Mouse (Mus musculus) gastrocnemius, adult 2 months (tissue): ENCODE results near the gene Ankle1. TPM values are rescaled to one million over a fixed set of nuclear protein-coding genes. Genes with fewer than 3 reads are reported as not detected.
A peak's percentile ranks its signal among the peaks of the same experiment; 100 is the strongest.
"Not testable (repeated sequence)": the region's sequence is repeated elsewhere in the genome, so short reads cannot be mapped to it uniquely, and the experiment has no call there.

ENCODE experiments used
- DNase-seq: peaks from one replicate; pipeline ENCODE4 v3.0.0; 2022
- H3K27ac ChIP-seq: fragments of 200-600 bp; 2 replicates; pipeline ENCODE4 v1.8.1; 2022; ENCODE audit warnings: mild to moderate bottlenecking
- H3K4me3 ChIP-seq: fragments of 200-600 bp; 2 replicates; pipeline ENCODE4 v1.8.1; 2022; ENCODE audit warnings: mild to moderate bottlenecking, moderate library complexity
- CTCF ChIP-seq: fragments of 200-600 bp; IDR thresholded peaks from 2 replicates; pipeline ENCODE4 v1.8.1; 2022; ENCODE audit warnings: antibody characterized with exemption, mild to moderate bottlenecking, moderate library complexity
- intact Hi-C: fragments of 180-260 bp; cut with DNase I; formaldehyde crosslinking; loops from one replicate; pipeline ENCODE4 v1.15.1; 2025
- total RNA-seq, 2 experiments: library from RNA; stranded (reverse); gene quantifications; 2 replicates each; pipeline ENCODE4 v1.2.3; 2021

The Ankle1 gene
- total RNA-seq, 2 experiments from 2014 or later, result not detected

- no peak for TF ChIP-seq CTCF
- Histone ChIP-seq H3K4me3 (no peak overlapping the region), H3K27ac (no peak overlapping the region)
- no peak for DNase-seq
- intact Hi-C loops, result no loop called here
Measured at GRCm38 (mm10) chr8:71403107-71403885, 2.5 kb upstream of the Ankle1 start.

DNA sequence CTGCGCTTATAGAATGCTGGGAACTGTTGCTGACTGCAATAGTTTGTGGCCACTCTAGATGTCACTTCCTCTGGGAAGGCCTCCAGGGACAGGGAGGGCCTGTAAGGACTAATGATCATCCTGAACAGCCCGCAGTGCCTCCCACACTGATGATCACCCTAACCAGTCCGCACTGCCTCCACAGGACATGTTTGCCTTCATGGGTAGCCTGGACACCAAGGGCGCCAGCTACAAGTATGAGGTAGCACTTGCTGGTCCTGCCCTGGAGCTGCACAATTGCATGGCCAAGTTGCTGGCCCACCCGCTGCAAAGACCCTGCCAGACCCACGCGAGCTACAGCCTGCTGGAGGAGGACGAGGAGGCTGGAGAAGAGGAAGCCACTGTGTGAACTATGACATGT lies 1.8 kb upstream of the Ankle1 start:
- TF ChIP-seq CTCF, result no peak
- no peak overlapping the region for H3K27ac ChIP-seq
- DNase-seq, result no peak
- H3K4me3 ChIP-seq, result no peak overlapping the region
- intact Hi-C loops, result no loop called here

DNA sequence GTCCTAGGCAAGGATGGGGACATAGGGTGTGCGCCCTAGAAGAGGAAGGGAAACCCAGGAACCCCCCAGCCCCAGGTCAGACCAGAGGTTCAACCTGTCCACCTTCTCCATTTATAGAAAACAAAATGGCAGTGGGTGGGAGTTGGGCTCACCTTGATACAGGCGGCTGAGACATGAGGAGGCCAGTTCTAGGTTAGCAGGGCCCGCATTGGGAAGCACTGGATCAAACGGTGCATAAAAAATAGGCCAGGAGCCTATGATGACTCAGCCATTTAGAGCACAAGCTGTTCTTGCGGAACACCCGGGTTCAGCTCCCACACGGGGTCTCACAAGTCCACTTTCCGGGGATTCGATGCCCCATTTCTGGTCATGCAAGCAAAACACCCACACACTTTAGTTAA lies 859 bp upstream of the Ankle1 start:
- no peak for DNase-seq
- Histone ChIP-seq H3K4me3 (no peak overlapping the region), H3K27ac (no peak overlapping the region)
- intact Hi-C loops, result loop anchor here (5.0 kb wide), 1 partner anchor 33 kb away; the partner anchor contains the start of gene Ocel1
- no peak for TF ChIP-seq CTCF

DNA sequence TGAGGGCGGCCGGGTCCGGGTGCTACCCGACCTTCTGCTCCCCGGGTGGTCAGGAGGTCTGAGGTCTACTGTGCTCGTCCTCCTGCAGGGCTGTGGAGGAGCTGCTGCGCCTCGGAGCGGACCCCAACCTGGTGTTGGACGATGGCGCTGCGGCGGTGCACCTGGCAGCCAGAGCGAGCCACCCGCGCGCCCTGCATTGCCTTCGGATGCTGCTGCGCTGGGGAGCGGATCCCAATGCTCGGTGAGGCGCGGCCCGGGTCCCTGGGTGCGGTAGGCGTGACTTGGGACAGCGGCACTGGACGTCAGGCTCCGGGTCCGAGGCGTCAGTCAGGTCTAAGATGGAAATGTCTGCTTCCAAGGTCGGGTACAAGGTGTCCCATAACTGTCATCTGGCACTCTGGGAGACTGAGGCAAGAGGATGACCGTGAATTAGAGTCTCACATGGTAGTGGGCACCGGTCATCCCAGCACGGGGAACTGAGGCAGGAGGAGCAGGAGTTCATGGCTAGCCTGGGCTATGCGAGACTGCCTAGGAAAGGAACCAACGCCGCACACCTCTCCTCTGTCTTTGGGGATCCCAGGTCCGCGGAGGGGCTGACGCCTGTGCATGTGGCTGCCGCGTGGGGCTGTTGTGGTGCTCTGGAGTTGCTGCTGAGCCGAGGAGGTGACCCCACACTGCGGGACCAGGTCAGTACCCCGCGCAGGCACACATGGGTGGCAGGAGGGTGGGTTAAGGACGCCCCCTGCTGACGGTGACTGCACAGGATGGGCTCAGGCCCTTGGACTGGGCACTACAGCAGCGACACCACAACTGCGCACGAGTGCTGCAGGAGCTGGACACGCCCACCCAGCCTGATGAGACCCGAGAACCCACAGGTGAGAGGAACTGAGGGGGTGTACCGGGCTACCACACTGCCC lies 547 bp downstream of the Ankle1 start:
- DNase-seq, result peak; percentile 77
- Histone ChIP-seq H3K4me3 (peak overlapping the region; percentile 70), H3K27ac (no peak overlapping the region)
- intact Hi-C loops, result loop anchor here (2.0 to 5.0 kb wide), 2 partner anchors 34 to 66 kb away; partner anchors contain the start of gene Ocel1
- TF ChIP-seq CTCF, result peak; percentile 75

- no peak for TF ChIP-seq CTCF
- no peak overlapping the region for H3K4me3 ChIP-seq
- DNase-seq, result no peak
- no peak overlapping the region for H3K27ac ChIP-seq
- intact Hi-C loops, result loop anchor here (2.0 to 5.0 kb wide), 2 partner anchors 35 to 67 kb away; partner anchors contain the start of gene Ocel1
Measured at GRCm38 (mm10) chr8:71407441-71407840, 1.6 kb downstream of the Ankle1 start.

DNA sequence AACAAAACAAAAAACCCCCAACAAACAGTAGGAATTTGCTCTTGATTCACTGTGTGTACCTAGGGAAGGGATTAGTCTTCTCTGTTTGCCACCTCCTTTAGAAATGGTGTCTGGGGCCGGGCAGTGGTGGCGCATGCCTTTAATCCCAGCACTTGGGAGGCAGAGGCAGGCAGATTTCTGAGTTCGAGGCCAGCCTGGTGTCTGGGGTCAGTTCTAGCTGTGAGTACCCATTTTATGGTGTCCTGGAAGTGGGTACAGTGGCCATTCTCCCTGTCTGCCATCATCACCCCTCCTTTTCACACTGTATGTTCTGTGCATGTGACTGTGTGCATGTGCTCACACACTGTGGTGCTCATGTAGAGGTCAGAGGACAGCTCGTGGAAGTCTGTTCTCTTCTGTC lies 2.4 kb downstream of the Ankle1 start:
- no peak for TF ChIP-seq CTCF
- Histone ChIP-seq H3K4me3 (no peak overlapping the region), H3K27ac (no peak overlapping the region)
- intact Hi-C loops, result loop anchor here (5.0 kb wide), 1 partner anchor 36 kb away; the partner anchor contains the start of gene Ocel1
- DNase-seq, result no peak

DNA sequence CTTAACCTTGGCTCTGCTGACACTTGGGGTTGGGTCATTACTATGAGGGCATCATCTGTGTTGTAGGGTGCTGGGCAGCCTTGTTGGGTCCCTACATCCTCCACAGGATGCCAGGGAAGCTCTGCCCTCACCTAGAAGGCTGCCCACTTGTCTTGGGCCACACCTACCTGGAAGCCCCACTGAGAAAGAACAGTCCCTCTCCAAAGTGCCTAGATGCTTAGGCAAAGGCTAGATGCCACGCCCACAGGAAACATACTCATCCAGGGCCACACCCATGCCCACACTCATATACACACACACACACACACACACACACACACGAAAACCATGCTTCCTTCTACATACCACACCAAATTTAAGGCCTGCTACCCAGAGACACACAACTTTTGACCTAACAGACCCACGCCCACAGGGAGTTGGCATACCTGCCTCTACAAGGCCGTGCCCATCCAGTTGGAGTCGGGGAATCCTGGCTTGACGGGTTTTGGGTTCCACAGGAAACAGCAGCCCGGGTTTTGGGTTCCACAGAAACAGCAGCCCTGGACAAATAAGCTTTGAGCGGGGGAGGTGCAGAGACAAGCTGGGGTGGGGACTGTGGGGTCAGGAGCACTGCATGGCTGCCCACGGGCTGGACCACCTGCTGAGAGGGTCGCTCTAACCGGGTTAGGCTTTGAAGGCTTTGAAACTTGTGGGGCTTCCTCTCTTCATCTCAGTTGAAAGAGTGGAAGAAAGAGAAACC lies 5.9 kb downstream of the Ankle1 start:
- no peak for DNase-seq
- intact Hi-C loops, result no loop called here
- TF ChIP-seq CTCF, result no peak
- Histone ChIP-seq H3K27ac (no peak overlapping the region), H3K4me3 (no peak overlapping the region)

DNA sequence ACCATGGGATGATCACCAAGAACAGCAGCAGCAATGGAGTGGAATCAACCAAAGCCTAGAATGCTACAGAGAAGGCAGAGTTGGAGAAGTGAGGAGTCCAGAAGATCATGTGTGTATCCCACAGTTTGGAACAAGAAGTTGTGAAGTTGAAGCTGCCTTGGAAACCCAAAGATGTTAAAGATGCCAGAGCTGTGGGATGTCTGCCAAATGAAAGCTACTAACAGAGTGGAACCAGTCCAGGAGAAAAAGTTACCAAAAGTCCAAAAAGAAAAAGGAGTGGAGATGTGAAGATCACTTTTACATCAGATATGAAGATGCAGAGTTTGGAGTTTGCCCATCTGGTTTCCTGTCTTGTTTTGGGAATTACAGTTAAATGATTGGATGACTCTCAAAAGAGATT lies 16.3 kb downstream of the Ankle1 start:
- H3K27ac ChIP-seq, result no peak overlapping the region
- no peak for DNase-seq
- intact Hi-C loops, result no loop called here
- TF ChIP-seq CTCF, result no peak
- H3K4me3 ChIP-seq, result no peak overlapping the region

DNA sequence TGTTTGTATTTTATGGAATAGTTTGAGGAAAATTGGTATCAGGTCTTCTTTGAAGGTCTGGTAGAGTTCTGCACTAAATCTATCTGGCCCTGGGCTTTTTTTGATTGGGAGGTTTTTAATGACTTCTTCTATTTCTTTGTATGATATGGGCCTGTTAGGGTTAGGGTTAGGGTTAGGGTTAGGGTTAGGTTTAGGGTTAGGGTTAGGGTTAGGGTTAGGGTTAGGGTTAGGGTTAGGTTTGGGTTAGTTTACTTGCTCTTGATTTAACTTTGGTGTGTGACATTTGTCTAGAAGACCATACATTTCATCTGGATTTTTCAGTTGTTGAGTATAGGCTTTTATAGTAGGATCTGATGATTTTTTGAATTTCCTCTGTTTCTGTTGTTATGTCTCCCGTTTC lies 27.1 kb downstream of the Ankle1 start:
- intact Hi-C loops, DNase-seq, H3K27ac ChIP-seq, H3K4me3 ChIP-seq: not testable (repeated sequence)

GRCm38 (mm10) chr8:71437041-71437440 lies 31.2 kb downstream of the Ankle1 start:
- TF ChIP-seq CTCF, result no peak
- DNase-seq, result no peak
- Histone ChIP-seq H3K4me3 (no peak overlapping the region), H3K27ac (no peak overlapping the region)
- intact Hi-C loops, result no loop called here

GRCm38 (mm10) chr8:71441404-71441803 lies 35.6 kb downstream of the Ankle1 start:
- no peak for DNase-seq
- no peak overlapping the region for H3K27ac ChIP-seq
- intact Hi-C loops, result loop anchor here (1.0 to 10.0 kb wide), 4 partner anchors 80 to 221 kb away; partner anchors contain the start of gene Bst2
- peak; percentile 93; the same call in 1 of the 2 replicates for TF ChIP-seq CTCF
- no peak overlapping the region for H3K4me3 ChIP-seq

GRCm38 (mm10) chr8:71445096-71445495 lies 39.3 kb downstream of the Ankle1 start:
- H3K27ac ChIP-seq, result no peak overlapping the region
- intact Hi-C loops, result loop anchor here (10.0 kb wide), 1 partner anchor 190 kb away; no protein-coding TSS in a partner anchor
- no peak for DNase-seq
- H3K4me3 ChIP-seq, result no peak overlapping the region
- no peak for TF ChIP-seq CTCF
